Mouse (Mus musculus) limb, embryonic 15.5 days (tissue): ENCODE data around the gene Traf3ip3. TPM values are rescaled to one million over a fixed set of nuclear protein-coding genes. Genes with fewer than 3 reads are reported as not detected.

ENCODE experiments used
- ATAC-seq: fragments of 200-750 bp; cut with Nextera tagmentation; 2 replicates; pipeline ENCODE4 v1.8.0; 2017; ENCODE audit warnings: low read depth, moderate TSS enrichment; ENCODE audit not compliant: insufficient number of reproducible peaks, low FRiP score, low TSS enrichment
- H3K27ac ChIP-seq: fragments of 300-500 bp; sonication (generic); 2 replicates; pipeline ENCODE4 v1.5.1; 2015; ENCODE audit warnings: moderate library complexity, mild to moderate bottlenecking, inconsistent platforms
- H3K27me3 ChIP-seq: fragments of 300-500 bp; sonication (generic); 2 replicates; pipeline ENCODE4 v1.6.1; 2015; ENCODE audit warnings: inconsistent platforms
- H3K36me3 ChIP-seq: fragments of 300-500 bp; sonication (generic); 2 replicates; pipeline ENCODE4 v1.6.1; 2015; ENCODE audit warnings: inconsistent platforms
- H3K4me1 ChIP-seq: fragments of 300-500 bp; sonication (generic); 2 replicates; pipeline ENCODE4 v1.6.1; 2015; ENCODE audit warnings: inconsistent platforms
- H3K4me2 ChIP-seq: fragments of 300-500 bp; sonication (generic); 2 replicates; pipeline ENCODE4 v1.6.1; 2015; ENCODE audit warnings: mild to moderate bottlenecking, inconsistent platforms
- H3K4me3 ChIP-seq: fragments of 300-500 bp; sonication (generic); 2 replicates; pipeline ENCODE4 v1.5.1; 2015; ENCODE audit warnings: mild to moderate bottlenecking, inconsistent platforms
- H3K9ac ChIP-seq: fragments of 300-500 bp; sonication (generic); 2 replicates; pipeline ENCODE4 v1.6.1; 2015; ENCODE audit warnings: inconsistent platforms
- H3K9me3 ChIP-seq: fragments of 300-500 bp; sonication (generic); 2 replicates; pipeline ENCODE4 v1.6.1; 2016; ENCODE audit warnings: inconsistent platforms
- whole genome bisulfite sequencing: fragments of 180-500 bp; shearing (Covaris S2); methylation state at CpG from one replicate; pipeline ENCODE4 v1.1.7; 2015; 5-methylcytosine and 5-hydroxymethylcytosine counted together
- polyA plus RNA-seq: library from polyadenylated mRNA; unstranded; fragments of >200 nt; fragmentation: Nextera tagmentation; extraction: Ambion mirVana; gene quantifications from 2 replicates; pipeline ENCODE4 v1.2.1, GENCODE M21; 2015

Traf3ip3 gene
- polyA plus RNA-seq, 1 experiment from 2014 or later: 16.3 TPM

- no peaks in the 10 kb centered on the region for H3K9me3 ChIP-seq
- H3K9ac ChIP-seq: no peak overlapping the region
- ATAC-seq: no peak
- no peaks in the 10 kb centered on the region for H3K36me3 ChIP-seq
- H3K27ac ChIP-seq: no peak overlapping the region
- WGBS: 84% methylated on average over 5 of the region's 5 CpGs
- no peak overlapping the region for H3K4me3 ChIP-seq
- H3K4me2 ChIP-seq: no peak overlapping the region
- H3K4me1 ChIP-seq: peaks cover 13% of the 10 kb centered on the region
- H3K27me3 ChIP-seq: no peaks in the 10 kb centered on the region
Measured at GRCm38 (mm10) chr1:193229570-193229969, 28.1 kb upstream of the Traf3ip3 start.

- H3K4me3 ChIP-seq: no peak overlapping the region
- no peak overlapping the region for H3K4me2 ChIP-seq
- peaks cover 13% of the 10 kb centered on the region for H3K4me1 ChIP-seq
- H3K36me3 ChIP-seq: no peaks in the 10 kb centered on the region
- no peak for ATAC-seq
- H3K27ac ChIP-seq: no peak overlapping the region
- H3K27me3 ChIP-seq: no peaks in the 10 kb centered on the region
- 65% methylated on average over 4 of the region's 4 CpGs for WGBS
- H3K9me3 ChIP-seq: no peaks in the 10 kb centered on the region
- H3K9ac ChIP-seq: no peak overlapping the region
Measured at GRCm38 (mm10) chr1:193227537-193227936, 26.0 kb upstream of the Traf3ip3 start.

GRCm38 (mm10) chr1:193226724-193227522, 25.4 kb upstream of the Traf3ip3 start:
- Histone ChIP-seq H3K36me3 (no peaks in the 10 kb centered on the region), H3K27ac (no peak overlapping the region), H3K9me3 (no peaks in the 10 kb centered on the region), H3K4me2 (no peak overlapping the region), H3K4me3 (no peak overlapping the region), H3K9ac (no peak overlapping the region), H3K4me1 (peaks cover 13% of the 10 kb centered on the region), H3K27me3 (no peaks in the 10 kb centered on the region)
- ATAC-seq: no peak
- WGBS: 17% methylated on average over 7 of the region's 7 CpGs

GRCm38 (mm10) chr1:193226114-193226513, 24.6 kb upstream of the Traf3ip3 start:
- Histone ChIP-seq H3K27me3 (no peaks in the 10 kb centered on the region), H3K36me3 (no peaks in the 10 kb centered on the region), H3K4me3 (no peak overlapping the region), H3K4me1 (peaks cover 13% of the 10 kb centered on the region), H3K4me2 (no peak overlapping the region), H3K27ac (no peak overlapping the region), H3K9ac (no peak overlapping the region), H3K9me3 (no peaks in the 10 kb centered on the region)
- ATAC-seq: no peak
- 83% methylated on average over 4 of the region's 4 CpGs for WGBS

GRCm38 (mm10) chr1:193225531-193225930, 24.0 kb upstream of the Traf3ip3 start:
- Histone ChIP-seq H3K27me3 (no peaks in the 10 kb centered on the region), H3K9ac (no peak overlapping the region), H3K9me3 (no peaks in the 10 kb centered on the region), H3K4me3 (no peak overlapping the region), H3K4me1 (peaks cover 13% of the 10 kb centered on the region), H3K36me3 (no peaks in the 10 kb centered on the region), H3K27ac (no peak overlapping the region), H3K4me2 (no peak overlapping the region)
- 17% methylated on average over 3 of the region's 3 CpGs for WGBS
- no peak for ATAC-seq

GRCm38 (mm10) chr1:193220408-193220807, 18.9 kb upstream of the Traf3ip3 start:
- Histone ChIP-seq H3K4me2 (no peak overlapping the region), H3K9me3 (no peaks in the 10 kb centered on the region), H3K4me3 (no peak overlapping the region), H3K9ac (no peak overlapping the region), H3K27me3 (no peaks in the 10 kb centered on the region), H3K36me3 (no peaks in the 10 kb centered on the region), H3K27ac (no peak overlapping the region), H3K4me1 (peaks cover 2% of the 10 kb centered on the region; the same call in 1 of the 2 replicates)
- ATAC-seq: no peak
- WGBS: 76% methylated on average over 5 of the region's 5 CpGs

GRCm38 (mm10) chr1:193216000-193216399, 14.5 kb upstream of the Traf3ip3 start:
- Histone ChIP-seq H3K4me2 (no peak overlapping the region), H3K9me3 (no peaks in the 10 kb centered on the region), H3K27ac (no peak overlapping the region), H3K4me1 (no peaks in the 10 kb centered on the region), H3K36me3 (no peaks in the 10 kb centered on the region), H3K4me3 (no peak overlapping the region), H3K27me3 (no peaks in the 10 kb centered on the region), H3K9ac (no peak overlapping the region)
- 74% methylated on average over 3 of the region's 3 CpGs for WGBS
- ATAC-seq: no peak

- no peaks in the 10 kb centered on the region for H3K9me3 ChIP-seq
- ATAC-seq: no peak
- no peaks in the 10 kb centered on the region for H3K36me3 ChIP-seq
- H3K27me3 ChIP-seq: no peaks in the 10 kb centered on the region
- H3K4me2 ChIP-seq: no peak overlapping the region
- WGBS: 67% methylated on average over 5 of the region's 5 CpGs
- H3K4me3 ChIP-seq: no peak overlapping the region
- H3K4me1 ChIP-seq: no peaks in the 10 kb centered on the region
- H3K9ac ChIP-seq: no peak overlapping the region
- no peak overlapping the region for H3K27ac ChIP-seq
Measured at GRCm38 (mm10) chr1:193214053-193214452, 12.6 kb upstream of the Traf3ip3 start.

- Histone ChIP-seq H3K36me3 (no peaks in the 10 kb centered on the region), H3K27me3 (no peaks in the 10 kb centered on the region), H3K4me1 (no peaks in the 10 kb centered on the region), H3K4me2 (no peak overlapping the region), H3K9me3 (no peaks in the 10 kb centered on the region), H3K9ac (no peak overlapping the region), H3K4me3 (no peak overlapping the region), H3K27ac (no peak overlapping the region)
- ATAC-seq: no peak
- 71% methylated on average over 5 of the region's 5 CpGs for WGBS
Measured at GRCm38 (mm10) chr1:193211371-193211770, 9.9 kb upstream of the Traf3ip3 start.

- no peaks in the 10 kb centered on the region for H3K36me3 ChIP-seq
- 32% methylated on average over 2 of the region's 2 CpGs for WGBS
- peak; percentile 36; the same call in 1 of the 2 replicates for ATAC-seq
- no peaks in the 10 kb centered on the region for H3K9me3 ChIP-seq
- H3K27ac ChIP-seq: no peak overlapping the region
- H3K27me3 ChIP-seq: no peaks in the 10 kb centered on the region
- no peak overlapping the region for H3K4me2 ChIP-seq
- no peak overlapping the region for H3K4me3 ChIP-seq
- no peak overlapping the region for H3K9ac ChIP-seq
- no peaks in the 10 kb centered on the region for H3K4me1 ChIP-seq
Measured at GRCm38 (mm10) chr1:193208178-193208577, 6.7 kb upstream of the Traf3ip3 start.

- no peak within 1 kb of the TSS for H3K4me3 ChIP-seq
- no peaks in the 10 kb centered on the region for H3K9me3 ChIP-seq
- H3K27me3 ChIP-seq: no peaks in the 10 kb centered on the region
- ATAC-seq: no peak
- WGBS: 91% methylated on average over 3 of the region's 3 CpGs
- no peak within 1 kb of the TSS for H3K4me2 ChIP-seq
- no peaks in the 10 kb centered on the region for H3K36me3 ChIP-seq
- H3K9ac ChIP-seq: no peak within 1 kb of the TSS
- H3K4me1 ChIP-seq: no peaks in the 10 kb centered on the region
- H3K27ac ChIP-seq: no peak within 1 kb of the TSS
Measured at GRCm38 (mm10) chr1:193207503-193207902, 6.0 kb upstream of the Traf3ip3 start, which contains the start of gene Lamb3. TSS of gene Lamb3 (plus strand) at chr1:193207699.

- Histone ChIP-seq H3K4me3 (no peak overlapping the region), H3K4me1 (no peaks in the 10 kb centered on the region), H3K9me3 (no peaks in the 10 kb centered on the region), H3K4me2 (no peak overlapping the region), H3K36me3 (no peaks in the 10 kb centered on the region), H3K27me3 (no peaks in the 10 kb centered on the region), H3K9ac (no peak overlapping the region), H3K27ac (no peak overlapping the region)
- WGBS: 94% methylated on average over 2 of the region's 2 CpGs
- no peak for ATAC-seq
Measured at GRCm38 (mm10) chr1:193205431-193205830, 3.9 kb upstream of the Traf3ip3 start.
